Mouse (Mus musculus): Measurements from ENCODE around the gene Osr1.

Gene Osr1

DNA sequence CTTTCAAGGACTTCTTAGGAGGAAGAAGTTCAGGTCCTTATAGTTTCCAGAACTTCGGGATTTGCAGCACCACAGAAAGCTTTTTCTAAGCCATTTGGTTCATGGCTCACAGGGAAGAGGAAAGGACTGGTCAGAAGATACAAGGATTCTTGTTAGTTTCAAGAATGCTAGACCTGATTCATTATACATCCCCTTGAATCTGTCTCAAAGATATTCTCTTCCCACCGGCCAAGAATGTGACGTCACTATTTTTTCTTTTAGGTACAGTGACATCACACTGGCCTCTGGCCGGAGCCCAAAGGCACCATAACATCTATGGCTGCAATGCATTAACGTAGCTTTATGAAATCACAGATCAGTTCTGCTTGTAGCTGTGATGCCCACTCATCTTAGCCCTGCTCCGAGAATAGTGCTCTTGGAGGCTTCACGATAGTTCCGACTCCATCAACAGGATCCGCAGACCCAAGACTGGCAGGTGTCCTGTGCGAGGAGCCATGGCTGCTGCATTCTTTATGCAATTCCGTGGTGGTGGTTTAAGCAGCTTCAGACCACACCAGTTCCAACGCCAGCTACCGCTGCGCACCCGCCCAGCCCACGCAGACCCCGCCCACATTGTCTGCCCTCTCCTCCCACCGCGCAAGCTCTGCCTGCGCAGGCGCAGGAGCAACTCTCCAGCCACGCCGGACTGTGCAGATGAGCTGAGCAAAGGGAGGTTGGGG lies 14.6 kb downstream of the Osr1 start:
- intact Hi-C loops (cut with DNase I), result no loop called here

GRCm38 (mm10) chr12:9585085-9585453 lies 15.2 kb downstream of the Osr1 start:
- intact Hi-C loops (cut with DNase I), result no loop called here

GRCm38 (mm10) chr12:9587732-9588131 lies 17.8 kb downstream of the Osr1 start:
- intact Hi-C loops (cut with DNase I), result no loop called here

GRCm38 (mm10) chr12:9589561-9590134 lies 19.7 kb downstream of the Osr1 start:
- intact Hi-C loops (cut with DNase I), result no loop called here

DNA sequence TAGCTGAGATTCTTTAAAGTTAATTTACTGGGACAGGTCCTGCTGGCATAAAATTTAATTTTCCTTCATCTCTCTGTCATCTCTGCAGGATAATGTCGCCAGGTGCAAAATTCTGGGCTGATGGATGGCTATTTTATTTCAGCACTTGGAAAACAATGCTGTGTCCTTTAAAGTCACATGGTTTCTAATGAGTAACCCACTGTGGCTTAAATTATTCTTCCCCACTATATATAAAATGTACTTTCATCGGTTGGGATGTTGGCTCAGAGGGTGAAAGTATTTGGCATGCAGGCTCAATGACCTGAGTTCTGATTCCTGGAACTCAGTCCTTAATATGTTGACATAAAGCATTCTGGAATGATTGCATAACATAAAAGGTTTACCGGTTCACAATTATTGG lies 21.2 kb downstream of the Osr1 start:
- intact Hi-C loops (cut with DNase I), result no loop called here

DNA sequence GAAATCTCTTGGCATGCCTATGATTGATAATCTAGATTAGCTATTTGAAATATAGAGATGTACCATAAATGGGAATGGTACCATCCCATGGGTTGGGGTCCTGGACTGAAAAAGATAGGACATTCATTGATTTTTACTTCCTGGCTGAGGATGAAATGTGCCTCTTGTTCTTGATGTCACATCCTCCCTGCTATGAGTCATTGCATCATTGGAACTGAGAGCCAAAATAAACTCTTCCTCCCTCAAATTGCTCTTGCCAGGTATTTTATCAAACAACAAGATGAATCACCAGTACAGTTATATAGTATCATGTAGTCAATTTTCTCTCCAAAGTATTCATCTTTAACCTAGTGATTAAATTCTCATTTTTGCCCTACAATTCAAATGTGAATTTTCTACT lies 28.3 kb downstream of the Osr1 start:
- intact Hi-C loops (cut with DNase I), result no loop called here
